Mouse (Mus musculus) lung, adult 2 months (tissue): ENCODE measurements around the gene 4833439L19Rik.
A peak's percentile ranks its signal among the peaks of the same experiment; 100 is the strongest.

ENCODE experiments used
- CTCF ChIP-seq: fragments of 200-500 bp; IDR thresholded peaks from 2 replicates; pipeline ENCODE4 v1.5.1; 2011; ENCODE audit warnings: mild to moderate bottlenecking, low read length, control low read depth; ENCODE audit not compliant: insufficient read depth
- POLR2A ChIP-seq: fragments of 200-500 bp; IDR thresholded peaks from 2 replicates; pipeline ENCODE4 v1.6.1; 2011; ENCODE audit warnings: low read depth, mild to moderate bottlenecking, control low read depth, low read length, borderline replicate concordance; ENCODE audit errors: extremely low read depth

DNA sequence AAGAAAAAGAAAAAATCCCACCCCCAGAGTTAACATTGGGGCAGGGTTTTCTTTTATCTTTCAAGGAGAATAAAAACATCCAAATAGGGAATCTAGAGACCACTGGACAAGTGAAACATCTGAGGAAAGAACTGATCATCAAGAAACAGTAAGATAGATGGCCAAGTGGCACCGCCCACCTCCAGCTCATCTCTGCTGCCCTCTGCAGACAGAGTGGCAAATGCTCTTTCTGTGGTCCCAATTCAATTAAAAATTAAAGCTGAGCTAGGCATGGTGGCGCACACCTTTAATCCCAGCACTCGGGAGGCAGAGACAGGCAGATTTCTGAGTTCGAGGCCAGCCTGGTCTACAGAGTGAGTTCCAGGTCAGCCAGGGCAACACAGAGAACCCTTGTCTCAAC, 45.0 kb downstream of the 4833439L19Rik start:
- TF ChIP-seq POLR2A (no peak), CTCF (peak; percentile 62)
